Mouse (Mus musculus) fibroblast of lung, adult 2 months (primary cell): ENCODE results near the gene Scnn1a.
"Not testable (repeated sequence)": the region's sequence is repeated elsewhere in the genome, so short reads cannot be mapped to it uniquely, and the experiment has no call there.

Source experiments
- DNase-seq: peaks from one replicate; pipeline ENCODE4 v3.0.0-alpha.2; 2011; ENCODE audit warnings: low read depth

Scnn1a gene

GRCm38 (mm10) chr6:125320323-125320722, at the start of gene Scnn1a:
TSS of gene Scnn1a (plus strand) at chr6:125320659.
- DNase-seq: no peak

- DNase-seq: peak; percentile 89
Measured at GRCm38 (mm10) chr6:125271455-125272227, 48.8 kb upstream of the Scnn1a start.

GRCm38 (mm10) chr6:125272228-125272785, 48.2 kb upstream of the Scnn1a start:
- DNase-seq: no peak

- no peak for DNase-seq
Measured at GRCm38 (mm10) chr6:125274841-125275563, 45.5 kb upstream of the Scnn1a start.

GRCm38 (mm10) chr6:125279729-125280128, 40.7 kb upstream of the Scnn1a start:
- no peak for DNase-seq

GRCm38 (mm10) chr6:125282721-125283120, 37.7 kb upstream of the Scnn1a start:
- not testable (repeated sequence) for DNase-seq

GRCm38 (mm10) chr6:125284250-125284649, 36.2 kb upstream of the Scnn1a start:
- DNase-seq: no peak

GRCm38 (mm10) chr6:125284751-125285150, 35.7 kb upstream of the Scnn1a start:
- no peak for DNase-seq

GRCm38 (mm10) chr6:125285890-125286289, 34.6 kb upstream of the Scnn1a start, which contains the start of gene Tuba3a:
TSS of gene Tuba3a (minus strand) at chr6:125286042.
- no peak for DNase-seq

- no peak for DNase-seq
Measured at GRCm38 (mm10) chr6:125286944-125287343, 33.5 kb upstream of the Scnn1a start.

GRCm38 (mm10) chr6:125288730-125289129, 31.7 kb upstream of the Scnn1a start:
- DNase-seq: no peak

- no peak for DNase-seq
Measured at GRCm38 (mm10) chr6:125291329-125291728, 29.1 kb upstream of the Scnn1a start.

GRCm38 (mm10) chr6:125292256-125292655, 28.2 kb upstream of the Scnn1a start:
- DNase-seq: no peak

GRCm38 (mm10) chr6:125294049-125294448, 26.4 kb upstream of the Scnn1a start:
- DNase-seq: no peak

GRCm38 (mm10) chr6:125297149-125297820, 23.2 kb upstream of the Scnn1a start:
- no peak for DNase-seq

- no peak for DNase-seq
Measured at GRCm38 (mm10) chr6:125300982-125301381, 19.5 kb upstream of the Scnn1a start.

- no peak for DNase-seq
Measured at GRCm38 (mm10) chr6:125302231-125302982, 18.1 kb upstream of the Scnn1a start.

GRCm38 (mm10) chr6:125303242-125303641, 17.2 kb upstream of the Scnn1a start:
- no peak for DNase-seq

GRCm38 (mm10) chr6:125304408-125304807, 16.1 kb upstream of the Scnn1a start:
- DNase-seq: not testable (repeated sequence)

- DNase-seq: no peak
Measured at GRCm38 (mm10) chr6:125305465-125305864, 15.0 kb upstream of the Scnn1a start.

GRCm38 (mm10) chr6:125307091-125307490, 13.4 kb upstream of the Scnn1a start:
- no peak for DNase-seq

GRCm38 (mm10) chr6:125308921-125309320, 11.5 kb upstream of the Scnn1a start:
- no peak for DNase-seq
